Mouse (Mus musculus) forebrain, postnatal 0 days (tissue): ENCODE results near the gene Rpl38. TPM values are rescaled to one million over a fixed set of nuclear protein-coding genes. Genes with fewer than 3 reads are reported as not detected.

Experiments used
- ATAC-seq: fragments of 200-750 bp; cut with Nextera tagmentation; 2 replicates; pipeline ENCODE4 v1.8.0; 2017; ENCODE audit warnings: mild to moderate bottlenecking, moderate library complexity
- DNase-seq: peaks from one replicate; pipeline ENCODE4 v3.0.0-alpha.2; 2015
- H3K27ac ChIP-seq: fragments of 300-500 bp; sonication (generic); 2 replicates; pipeline ENCODE4 v1.5.1; 2014; ENCODE audit warnings: low read depth, mild to moderate bottlenecking, antibody characterized with exemption, low read length, moderate library complexity, mixed read lengths
- H3K27me3 ChIP-seq: fragments of 300-500 bp; sonication (generic); 2 replicates; pipeline ENCODE4 v1.6.1; 2014; ENCODE audit warnings: mild to moderate bottlenecking, low read length, mixed read lengths; ENCODE audit not compliant: insufficient read depth
- H3K36me3 ChIP-seq: fragments of 300-500 bp; sonication (generic); 2 replicates; pipeline ENCODE4 v1.6.1; 2014; ENCODE audit warnings: mild to moderate bottlenecking, moderate library complexity; ENCODE audit not compliant: insufficient read depth
- H3K4me1 ChIP-seq: fragments of 300-500 bp; sonication (generic); 2 replicates; pipeline ENCODE4 v1.6.1; 2014; ENCODE audit warnings: antibody characterized with exemption; ENCODE audit not compliant: insufficient read depth
- H3K4me2 ChIP-seq: fragments of 300-500 bp; sonication (generic); 2 replicates; pipeline ENCODE4 v1.6.1; 2014; ENCODE audit warnings: low read depth, mild to moderate bottlenecking, moderate library complexity
- H3K4me3 ChIP-seq: fragments of 300-500 bp; sonication (generic); 2 replicates; pipeline ENCODE4 v1.5.1; 2014; ENCODE audit warnings: low read depth, low read length, mixed read lengths
- H3K9ac ChIP-seq: fragments of 300-500 bp; sonication (generic); 2 replicates; pipeline ENCODE4 v1.6.1; 2014; ENCODE audit warnings: mild to moderate bottlenecking
- H3K9me3 ChIP-seq: fragments of 300-500 bp; sonication (generic); 2 replicates; pipeline ENCODE4 v1.6.1; 2016; ENCODE audit warnings: low read length
- CTCF ChIP-seq: sonication (generic); IDR thresholded peaks from 2 replicates; pipeline ENCODE4 v1.5.1; 2016; ENCODE audit warnings: antibody characterized with exemption, control low read depth, low read depth
- WGBS: fragments of 180-500 bp; shearing (Covaris S2); extraction: QIAGEN DNeasy Blood & Tissue Kit; methylation state at CpG from one replicate; pipeline ENCODE4 v1.1.7; 2014; 5-methylcytosine and 5-hydroxymethylcytosine counted together
- polyA plus RNA-seq: library from polyadenylated mRNA; unstranded; fragments of >200 nt; fragmentation: Nextera tagmentation; extraction: Ambion mirVana; gene quantifications from 2 replicates; pipeline ENCODE4 v1.2.1, GENCODE M21; 2015
- total RNA-seq: library from RNA; depleted of rRNA; stranded (reverse); fragments of >200 nt; gene quantifications from 2 replicates; pipeline ENCODE4 v1.2.3, GENCODE M21; 2014; rRNA removed

The Rpl38 gene
- total and polyA plus RNA-seq, 2 experiments from 2014 or later, result 1,003 to 1,173 TPM

DNA sequence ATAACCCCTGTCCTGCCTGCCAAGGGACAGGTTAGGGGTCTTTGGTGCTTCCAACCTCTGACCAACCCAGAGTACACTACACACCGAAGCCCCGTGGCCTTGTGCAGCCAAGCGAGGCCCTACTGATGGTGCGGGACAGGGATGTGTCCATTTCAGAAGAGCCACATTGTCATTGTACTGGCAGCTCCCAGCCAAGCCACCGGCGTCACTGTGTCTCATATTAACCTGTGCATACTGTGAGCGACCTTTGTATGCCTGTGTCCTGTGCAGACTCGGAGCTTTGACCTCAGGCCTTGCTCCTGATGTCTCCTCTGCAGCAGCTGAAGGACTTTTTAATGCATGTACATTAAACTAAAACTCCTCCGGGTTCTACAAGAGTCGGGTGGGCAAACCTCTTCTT is 52.2 kb downstream of the Rpl38 start:
- Histone ChIP-seq H3K9ac (no peak overlapping the region), H3K4me3 (no peak overlapping the region), H3K4me2 (no peak overlapping the region), H3K27me3 (no peaks in the 10 kb centered on the region), H3K9me3 (no peaks in the 10 kb centered on the region), H3K27ac (no peak overlapping the region), H3K36me3 (no peaks in the 10 kb centered on the region), H3K4me1 (no peaks in the 10 kb centered on the region)
- WGBS, result 93% methylated on average over 10 of the region's 10 CpGs
- DNase-seq (no peak), ATAC-seq (no peak)
- TF ChIP-seq CTCF, result no peak

Other genes starting within 250 kb of the Rpl38 start
- 26.6 and 29.9 TPM in 2 replicates for gene Ttyh2, start 6.9 kb downstream of the Rpl38 start, total RNA-seq
- 24.4 and 26.4 TPM in 2 replicates for gene Ttyh2, start 6.9 kb downstream of the Rpl38 start, polyA plus RNA-seq
- gene Dnaic2, start 58.9 kb downstream of the Rpl38 start, total RNA-seq, result 4.7 and 8.9 TPM in 2 replicates
- 3.1 and 4.4 TPM in 2 replicates for gene Dnaic2, start 58.9 kb downstream of the Rpl38 start, polyA plus RNA-seq
- 3.2 TPM in 2 replicates for gene Kif19a, start 96.9 kb downstream of the Rpl38 start, total RNA-seq
- gene Kif19a, start 96.9 kb downstream of the Rpl38 start, polyA plus RNA-seq, result 0.57 and 0.79 TPM in 2 replicates
- gene Btbd17, start 127.4 kb downstream of the Rpl38 start, total RNA-seq, result 28.2 and 29.1 TPM in 2 replicates
- 12.0 and 20.1 TPM in 2 replicates for gene Btbd17, start 127.4 kb downstream of the Rpl38 start, polyA plus RNA-seq
- gene Gpr142, start 130.4 kb downstream of the Rpl38 start, total RNA-seq, result not detected in 2 replicates
- gene Gpr142, start 130.4 kb downstream of the Rpl38 start, polyA plus RNA-seq, result not detected in 2 replicates
- 4.4 and 7.9 TPM in 2 replicates for gene Gprc5c, start 182.6 kb downstream of the Rpl38 start, total RNA-seq
- gene Gprc5c, start 182.6 kb downstream of the Rpl38 start, polyA plus RNA-seq, result 5.5 and 5.8 TPM in 2 replicates
- gene Cd300a, start 221.5 kb downstream of the Rpl38 start, total RNA-seq, result 0.86 and 1.0 TPM in 2 replicates
- gene Cd300a, start 221.5 kb downstream of the Rpl38 start, polyA plus RNA-seq, result 1.1 and 1.4 TPM in 2 replicates